Mouse (Mus musculus): Measurements from ENCODE around the gene Mybpc1. TPM values are rescaled to one million over a fixed set of nuclear protein-coding genes. Genes with fewer than 3 reads are reported as not detected.

Mybpc1 gene
- polyA plus RNA-seq, 1 experiment from 2014 or later: 10.5 TPM

GRCm38 (mm10) chr10:88603256-88603655 is 1.7 kb downstream of the Mybpc1 start:
- Histone ChIP-seq H3K27ac (no peak overlapping the region), H3K27me3 (ENCODE audit: insufficient read depth, poor library complexity, severe bottlenecking) (no peaks in the 10 kb centered on the region), H3K4me3 (no peak overlapping the region), H3K4me1 (no peaks in the 10 kb centered on the region), H3K9me3 (no peaks in the 10 kb centered on the region), H3K36me3 (no peaks in the 10 kb centered on the region)
- WGBS: 60% methylated on average over 5 of the region's 5 CpGs
- DNase-seq (ENCODE audit: low spot score): no peak

GRCm38 (mm10) chr10:88600591-88600990 is 4.4 kb downstream of the Mybpc1 start:
- Histone ChIP-seq H3K9me3 (no peaks in the 10 kb centered on the region), H3K4me3 (no peak overlapping the region), H3K36me3 (no peaks in the 10 kb centered on the region), H3K4me1 (no peaks in the 10 kb centered on the region), H3K27ac (no peak overlapping the region), H3K27me3 (ENCODE audit: insufficient read depth, poor library complexity, severe bottlenecking) (no peaks in the 10 kb centered on the region)
- 89% methylated on average over 7 of the region's 7 CpGs for WGBS
- no peak for DNase-seq (ENCODE audit: low spot score)

GRCm38 (mm10) chr10:88592316-88592715 is 12.6 kb downstream of the Mybpc1 start:
- no peak overlapping the region for H3K27ac ChIP-seq
- no peaks in the 10 kb centered on the region for H3K4me1 ChIP-seq
- 87% methylated on average over 4 of the region's 4 CpGs for WGBS
- no peaks in the 10 kb centered on the region for H3K9me3 ChIP-seq
- H3K27me3 ChIP-seq (ENCODE audit: insufficient read depth, poor library complexity, severe bottlenecking): no peaks in the 10 kb centered on the region
- no peaks in the 10 kb centered on the region for H3K36me3 ChIP-seq
- no peak overlapping the region for H3K4me3 ChIP-seq
- no peak for DNase-seq (ENCODE audit: low spot score)

- Histone ChIP-seq H3K36me3 (no peaks in the 10 kb centered on the region), H3K4me3 (no peak overlapping the region), H3K27ac (no peak overlapping the region), H3K4me1 (no peaks in the 10 kb centered on the region), H3K9me3 (no peaks in the 10 kb centered on the region), H3K27me3 (ENCODE audit: insufficient read depth, poor library complexity, severe bottlenecking) (no peaks in the 10 kb centered on the region)
- 71% methylated on average over 12 of the region's 12 CpGs for WGBS
- no peak for DNase-seq (ENCODE audit: low spot score)
Measured at GRCm38 (mm10) chr10:88591042-88591441, 13.9 kb downstream of the Mybpc1 start.

- no peaks in the 10 kb centered on the region for H3K36me3 ChIP-seq
- no peaks in the 10 kb centered on the region for H3K9me3 ChIP-seq
- no peak overlapping the region for H3K4me3 ChIP-seq
- no peak overlapping the region for H3K27ac ChIP-seq
- DNase-seq (ENCODE audit: low spot score): no peak
- 86% methylated on average over 11 of the region's 11 CpGs for WGBS
- H3K4me1 ChIP-seq: no peaks in the 10 kb centered on the region
- H3K27me3 ChIP-seq (ENCODE audit: insufficient read depth, poor library complexity, severe bottlenecking): no peaks in the 10 kb centered on the region
Measured at GRCm38 (mm10) chr10:88584469-88584868, 20.5 kb downstream of the Mybpc1 start.

GRCm38 (mm10) chr10:88580786-88581185 is 24.2 kb downstream of the Mybpc1 start:
- no peak overlapping the region for H3K4me3 ChIP-seq
- no peak overlapping the region for H3K27ac ChIP-seq
- WGBS: 77% methylated on average over 5 of the region's 5 CpGs
- H3K36me3 ChIP-seq: no peaks in the 10 kb centered on the region
- no peaks in the 10 kb centered on the region for H3K27me3 ChIP-seq (ENCODE audit: insufficient read depth, poor library complexity, severe bottlenecking)
- H3K9me3 ChIP-seq: no peaks in the 10 kb centered on the region
- no peaks in the 10 kb centered on the region for H3K4me1 ChIP-seq
- DNase-seq (ENCODE audit: low spot score): no peak

- no peak for DNase-seq (ENCODE audit: low spot score)
- H3K27ac ChIP-seq: no peak overlapping the region
- H3K4me3 ChIP-seq: no peak overlapping the region
- H3K27me3 ChIP-seq (ENCODE audit: insufficient read depth, poor library complexity, severe bottlenecking): no peaks in the 10 kb centered on the region
- WGBS: 72% methylated on average over 4 of the region's 4 CpGs
- no peaks in the 10 kb centered on the region for H3K9me3 ChIP-seq
- no peaks in the 10 kb centered on the region for H3K36me3 ChIP-seq
- no peaks in the 10 kb centered on the region for H3K4me1 ChIP-seq
Measured at GRCm38 (mm10) chr10:88578651-88579050, 26.3 kb downstream of the Mybpc1 start.

GRCm38 (mm10) chr10:88574115-88574635 is 30.8 kb downstream of the Mybpc1 start:
- WGBS: 79% methylated on average over 8 of the region's 8 CpGs

GRCm38 (mm10) chr10:88572123-88572522 is 32.8 kb downstream of the Mybpc1 start:
- Histone ChIP-seq H3K9me3 (no peaks in the 10 kb centered on the region), H3K27me3 (ENCODE audit: insufficient read depth, poor library complexity, severe bottlenecking) (no peaks in the 10 kb centered on the region), H3K27ac (no peak overlapping the region), H3K36me3 (no peaks in the 10 kb centered on the region), H3K4me1 (no peaks in the 10 kb centered on the region), H3K4me3 (no peak overlapping the region)
- WGBS: 80% methylated on average over 5 of the region's 5 CpGs
- no peak for DNase-seq (ENCODE audit: low spot score)

More at GRCm38 (mm10) chr10:88574115-88574635, 30.8 kb downstream of the Mybpc1 start:
- no peaks in the 10 kb centered on the region for H3K9me3 ChIP-seq
- no peak for DNase-seq (ENCODE audit: low spot score)
- no peaks in the 10 kb centered on the region for H3K4me1 ChIP-seq
- no peak overlapping the region for H3K27ac ChIP-seq
- H3K27me3 ChIP-seq (ENCODE audit: insufficient read depth, poor library complexity, severe bottlenecking): no peaks in the 10 kb centered on the region
- no peaks in the 10 kb centered on the region for H3K36me3 ChIP-seq
- H3K4me3 ChIP-seq: no peak overlapping the region

GRCm38 (mm10) chr10:88557046-88557445 is 47.9 kb downstream of the Mybpc1 start:
- no peak for DNase-seq (ENCODE audit: low spot score)
- H3K4me3 ChIP-seq: no peak overlapping the region
- no peaks in the 10 kb centered on the region for H3K36me3 ChIP-seq
- H3K27ac ChIP-seq: no peak overlapping the region
- WGBS: 85% methylated on average over 6 of the region's 6 CpGs
- H3K4me1 ChIP-seq: no peaks in the 10 kb centered on the region
- H3K9me3 ChIP-seq: no peaks in the 10 kb centered on the region
- no peaks in the 10 kb centered on the region for H3K27me3 ChIP-seq (ENCODE audit: insufficient read depth, poor library complexity, severe bottlenecking)

GRCm38 (mm10) chr10:88552738-88553137 is 52.2 kb downstream of the Mybpc1 start:
- Histone ChIP-seq H3K9me3 (no peaks in the 10 kb centered on the region), H3K27ac (no peak overlapping the region), H3K4me1 (peaks cover 4% of the 10 kb centered on the region), H3K27me3 (ENCODE audit: insufficient read depth, poor library complexity, severe bottlenecking) (no peaks in the 10 kb centered on the region), H3K36me3 (no peaks in the 10 kb centered on the region), H3K4me3 (no peak overlapping the region)
- 95% methylated on average over 2 of the region's 2 CpGs for WGBS
- DNase-seq (ENCODE audit: low spot score): no peak

- no peaks in the 10 kb centered on the region for H3K27me3 ChIP-seq (ENCODE audit: insufficient read depth, poor library complexity, severe bottlenecking)
- H3K36me3 ChIP-seq: no peaks in the 10 kb centered on the region
- WGBS: 75% methylated on average over 3 of the region's 3 CpGs
- H3K9me3 ChIP-seq: no peaks in the 10 kb centered on the region
- DNase-seq (ENCODE audit: low spot score): no peak
- no peak overlapping the region for H3K4me3 ChIP-seq
- peaks cover 7% of the 10 kb centered on the region for H3K4me1 ChIP-seq
- H3K27ac ChIP-seq: no peak overlapping the region
Measured at GRCm38 (mm10) chr10:88550225-88550624, 54.7 kb downstream of the Mybpc1 start.

- Histone ChIP-seq H3K27ac (no peak overlapping the region), H3K27me3 (ENCODE audit: insufficient read depth, poor library complexity, severe bottlenecking) (no peaks in the 10 kb centered on the region), H3K36me3 (no peaks in the 10 kb centered on the region), H3K9me3 (no peaks in the 10 kb centered on the region), H3K4me3 (no peak overlapping the region), H3K4me1 (peaks cover 7% of the 10 kb centered on the region)
- no peak for DNase-seq (ENCODE audit: low spot score)
- WGBS: 45% methylated on average over 2 of the region's 2 CpGs
Measured at GRCm38 (mm10) chr10:88547635-88548034, 57.3 kb downstream of the Mybpc1 start.

- no peaks in the 10 kb centered on the region for H3K27me3 ChIP-seq (ENCODE audit: insufficient read depth, poor library complexity, severe bottlenecking)
- H3K27ac ChIP-seq: no peak overlapping the region
- no peaks in the 10 kb centered on the region for H3K4me1 ChIP-seq
- 67% methylated on average over 5 of the region's 5 CpGs for WGBS
- H3K4me3 ChIP-seq: no peak overlapping the region
- H3K9me3 ChIP-seq: no peaks in the 10 kb centered on the region
- no peaks in the 10 kb centered on the region for H3K36me3 ChIP-seq
- no peak for DNase-seq (ENCODE audit: low spot score)
Measured at GRCm38 (mm10) chr10:88530631-88531030, 74.3 kb downstream of the Mybpc1 start.

Data from heart, embryonic 10.5 days (tissue).